Mouse (Mus musculus) lung, embryonic 14.5 days (tissue): ENCODE measurements around the gene Efna2. TPM values are rescaled to one million over a fixed set of nuclear protein-coding genes. Genes with fewer than 3 reads are reported as not detected.
A peak's percentile ranks its signal among the peaks of the same experiment; 100 is the strongest.

Source experiments
- ATAC-seq: fragments of 200-750 bp; cut with Nextera tagmentation; 2 replicates; pipeline ENCODE4 v1.8.0; 2017; ENCODE audit warnings: mild to moderate bottlenecking, moderate TSS enrichment, moderate library complexity; ENCODE audit not compliant: insufficient read depth
- DNase-seq: peaks from one replicate; pipeline ENCODE4 v3.0.0-alpha.2; 2015
- H3K27ac ChIP-seq: fragments of 300-500 bp; sonication (generic); 2 replicates; pipeline ENCODE4 v1.5.1; 2014; ENCODE audit warnings: low read depth, mild to moderate bottlenecking, moderate library complexity
- H3K27me3 ChIP-seq: fragments of 300-500 bp; sonication (generic); 2 replicates; pipeline ENCODE4 v1.6.1; 2014; ENCODE audit warnings: low read length, control low read depth; ENCODE audit not compliant: insufficient read depth
- H3K36me3 ChIP-seq: fragments of 300-500 bp; sonication (generic); 2 replicates; pipeline ENCODE4 v1.6.1; 2014; ENCODE audit warnings: control low read depth; ENCODE audit not compliant: insufficient read depth
- H3K4me1 ChIP-seq: fragments of 300-500 bp; sonication (generic); 2 replicates; pipeline ENCODE4 v1.6.1; 2014; ENCODE audit warnings: antibody characterized with exemption, control low read depth; ENCODE audit not compliant: insufficient read depth
- H3K4me2 ChIP-seq: fragments of 300-500 bp; sonication (generic); 2 replicates; pipeline ENCODE4 v1.6.1; 2014; ENCODE audit warnings: mild to moderate bottlenecking
- H3K4me3 ChIP-seq: fragments of 300-500 bp; sonication (generic); 2 replicates; pipeline ENCODE4 v1.5.1; 2014; ENCODE audit warnings: low read depth, low read length
- H3K9ac ChIP-seq: fragments of 300-500 bp; sonication (generic); 2 replicates; pipeline ENCODE4 v1.6.1; 2014
- H3K9me3 ChIP-seq: fragments of 300-500 bp; sonication (generic); 2 replicates; pipeline ENCODE4 v1.6.1; 2016; ENCODE audit warnings: low read depth, low read length, control low read depth
- CTCF ChIP-seq: IDR thresholded peaks from 2 replicates; pipeline ENCODE4 v1.5.1; 2016; ENCODE audit warnings: antibody characterized with exemption, low read depth
- WGBS: fragments of 180-500 bp; shearing (Covaris S2); extraction: QIAGEN DNeasy Blood & Tissue Kit; methylation state at CpG from one replicate; pipeline ENCODE4 v1.1.7; 2014; 5-methylcytosine and 5-hydroxymethylcytosine counted together
- polyA plus RNA-seq: library from polyadenylated mRNA; unstranded; fragments of >200 nt; fragmentation: Nextera tagmentation; extraction: Ambion mirVana; gene quantifications from 2 replicates; pipeline ENCODE4 v1.2.1, GENCODE M21; 2014

Gene Efna2
- polyA plus RNA-seq, 1 experiment from 2014 or later = 22.7 TPM

DNA sequence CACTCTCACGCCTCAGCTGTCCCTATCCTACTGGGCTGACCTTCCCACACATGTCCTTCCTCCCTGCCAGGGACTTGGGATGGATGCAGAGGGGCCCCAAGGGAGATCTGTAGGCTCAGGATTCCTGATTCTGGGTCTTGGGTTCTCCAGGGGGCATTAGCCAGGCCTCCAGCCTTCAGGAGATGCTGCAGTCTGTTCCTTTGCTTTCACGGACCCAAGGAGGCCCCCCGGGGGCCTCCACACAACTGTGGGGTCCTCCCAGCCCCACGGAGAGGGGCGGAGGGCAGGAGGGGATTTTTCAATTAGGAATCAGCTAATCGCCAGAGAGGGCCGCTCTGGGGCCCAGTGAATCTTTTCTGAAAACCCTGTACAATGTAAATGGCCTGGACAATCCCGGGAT is 15.2 kb downstream of the Efna2 start:
- H3K9ac ChIP-seq = no peak overlapping the region
- peaks cover 22% of the 10 kb centered on the region for H3K27me3 ChIP-seq

DNA sequence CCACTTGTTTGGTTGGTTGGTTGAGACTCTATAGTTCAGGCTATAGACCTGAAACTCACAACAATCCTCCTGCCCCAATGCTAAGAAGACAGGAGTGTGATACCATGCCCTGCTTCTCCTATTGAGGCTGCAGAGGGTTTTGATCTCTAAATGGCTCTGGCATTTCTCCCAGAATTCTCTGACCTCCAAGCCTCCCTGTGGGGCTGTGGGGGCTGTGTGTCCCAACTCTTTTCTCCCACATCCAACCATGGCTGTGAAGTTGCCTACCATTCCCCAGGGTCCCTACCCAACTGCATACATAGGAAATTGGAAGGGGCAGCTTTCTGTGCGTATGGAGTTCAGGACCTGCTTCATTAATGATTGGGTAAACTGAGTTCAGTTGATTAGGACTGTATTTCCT is 16.9 kb downstream of the Efna2 start:
- 86% methylated on average over 1 of the region's 1 CpGs for WGBS
- Histone ChIP-seq H3K27ac (no peak overlapping the region), H3K4me2 (no peak overlapping the region), H3K4me1 (no peaks in the 10 kb centered on the region), H3K36me3 (no peaks in the 10 kb centered on the region), H3K9ac (no peak overlapping the region), H3K4me3 (no peak overlapping the region), H3K27me3 (peaks cover 5% of the 10 kb centered on the region; the same call in 1 of the 2 replicates), H3K9me3 (no peaks in the 10 kb centered on the region)
- TF ChIP-seq CTCF = no peak
- ATAC-seq (no peak), DNase-seq (peak; percentile 48)

More for the DNA sequence above, 15.2 kb downstream of the Efna2 start:
- 59% methylated on average over 8 of the region's 8 CpGs for WGBS
- no peaks in the 10 kb centered on the region for H3K4me1 ChIP-seq
- no peaks in the 10 kb centered on the region for H3K36me3 ChIP-seq
- ATAC-seq = no peak
- no peak overlapping the region for H3K4me3 ChIP-seq
- no peaks in the 10 kb centered on the region for H3K9me3 ChIP-seq
- H3K27ac ChIP-seq = no peak overlapping the region
- no peak for DNase-seq
- no peak overlapping the region for H3K4me2 ChIP-seq
- no peak for TF ChIP-seq CTCF

- Histone ChIP-seq H3K4me1 (no peaks in the 10 kb centered on the region), H3K4me2 (no peak overlapping the region), H3K9ac (no peak overlapping the region), H3K36me3 (no peaks in the 10 kb centered on the region), H3K9me3 (no peaks in the 10 kb centered on the region), H3K27ac (no peak overlapping the region), H3K4me3 (no peak overlapping the region), H3K27me3 (no peaks in the 10 kb centered on the region)
- no peak for TF ChIP-seq CTCF
- no peak for DNase-seq
- no peak for ATAC-seq
- 71% methylated on average over 33 of the region's 33 CpGs for WGBS
Observed at GRCm38 (mm10) chr10:80196778-80197581, 17.7 kb downstream of the Efna2 start.

DNA sequence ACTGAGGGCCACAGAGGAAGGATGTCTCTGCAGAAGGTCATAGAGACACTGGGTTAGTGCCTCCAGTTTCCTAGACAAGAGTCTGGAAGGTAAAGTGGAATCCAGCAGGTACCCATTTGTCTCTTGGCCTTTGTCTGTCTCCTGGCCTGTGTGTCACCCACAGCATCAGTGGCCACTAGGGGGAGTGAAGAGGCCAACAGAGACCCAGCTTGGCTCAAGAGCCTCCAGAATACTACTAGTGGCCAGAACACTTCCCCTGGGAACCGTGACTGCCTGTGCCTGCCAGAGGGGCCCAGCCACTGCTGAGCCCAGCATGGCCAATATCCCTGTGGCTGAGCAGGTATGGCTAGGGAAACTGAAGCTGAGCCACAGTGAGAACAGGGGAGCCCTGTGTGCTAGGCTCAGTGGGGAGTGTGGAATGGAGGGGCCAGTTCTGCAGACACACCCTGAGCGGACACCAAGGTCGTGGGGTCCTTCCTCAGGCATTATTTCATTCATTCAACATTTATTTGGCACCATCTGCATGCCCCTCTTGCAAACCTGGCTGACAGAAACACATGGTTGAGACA is 20.2 kb downstream of the Efna2 start:
- Histone ChIP-seq H3K9me3 (no peaks in the 10 kb centered on the region), H3K27me3 (no peaks in the 10 kb centered on the region), H3K4me1 (no peaks in the 10 kb centered on the region), H3K36me3 (no peaks in the 10 kb centered on the region), H3K4me3 (no peak overlapping the region), H3K4me2 (no peak overlapping the region), H3K9ac (no peak overlapping the region), H3K27ac (no peak overlapping the region)
- DNase-seq (peak; percentile 94), ATAC-seq (peak; percentile 83)
- 57% methylated on average over 3 of the region's 3 CpGs for WGBS
- TF ChIP-seq CTCF = peak; percentile 96

GRCm38 (mm10) chr10:80200485-80200884 is 21.2 kb downstream of the Efna2 start:
- Histone ChIP-seq H3K9ac (no peak overlapping the region), H3K9me3 (no peaks in the 10 kb centered on the region), H3K4me2 (no peak overlapping the region), H3K4me3 (no peak overlapping the region), H3K27ac (no peak overlapping the region), H3K27me3 (no peaks in the 10 kb centered on the region), H3K4me1 (no peaks in the 10 kb centered on the region), H3K36me3 (no peaks in the 10 kb centered on the region)
- ATAC-seq = no peak
- DNase-seq = no peak
- WGBS = 74% methylated on average over 6 of the region's 6 CpGs
- no peak for TF ChIP-seq CTCF

GRCm38 (mm10) chr10:80204055-80204454 is 24.8 kb downstream of the Efna2 start:
- DNase-seq = no peak
- no peaks in the 10 kb centered on the region for H3K4me1 ChIP-seq
- 19% methylated on average over 7 of the region's 7 CpGs for WGBS
- H3K36me3 ChIP-seq = no peaks in the 10 kb centered on the region
- H3K4me2 ChIP-seq = no peak overlapping the region
- H3K4me3 ChIP-seq = no peak overlapping the region
- no peak for ATAC-seq
- H3K27ac ChIP-seq = no peak overlapping the region
- no peak for TF ChIP-seq CTCF
- H3K9ac ChIP-seq = no peak overlapping the region
- H3K9me3 ChIP-seq = no peaks in the 10 kb centered on the region
- no peaks in the 10 kb centered on the region for H3K27me3 ChIP-seq

- no peak overlapping the region for H3K27ac ChIP-seq
- no peaks in the 10 kb centered on the region for H3K27me3 ChIP-seq
- no peak overlapping the region for H3K9ac ChIP-seq
- DNase-seq = no peak
- no peaks in the 10 kb centered on the region for H3K9me3 ChIP-seq
- no peak for TF ChIP-seq CTCF
- no peaks in the 10 kb centered on the region for H3K36me3 ChIP-seq
- 61% methylated on average over 1 of the region's 1 CpGs for WGBS
- H3K4me2 ChIP-seq = no peak overlapping the region
- ATAC-seq = no peak
- no peak overlapping the region for H3K4me3 ChIP-seq
- no peaks in the 10 kb centered on the region for H3K4me1 ChIP-seq
Observed at GRCm38 (mm10) chr10:80207201-80207600, 27.9 kb downstream of the Efna2 start.
